25 mouse cellular contexts compared by ENCODE assay signal in the genomic region with DNA sequence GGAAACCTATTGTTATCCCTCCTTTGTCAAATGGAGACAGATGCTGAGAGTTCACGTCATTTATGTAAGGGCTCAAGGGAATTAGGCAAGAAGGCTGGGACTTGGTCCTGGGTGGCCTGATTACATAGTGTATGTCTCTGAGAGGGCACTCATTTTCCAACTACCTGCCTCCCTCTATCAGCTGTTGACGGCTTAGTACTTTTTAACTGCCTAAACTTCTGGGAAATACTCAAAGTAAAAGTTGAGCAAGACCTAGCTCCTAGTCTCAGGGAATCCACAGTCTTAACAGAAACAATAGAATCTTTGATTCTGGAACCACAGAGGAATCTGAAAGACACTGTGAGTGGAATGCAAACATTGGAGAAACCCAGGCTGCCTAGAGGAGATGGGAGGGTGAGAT. TPM values are rescaled to one million over a fixed set of nuclear protein-coding genes. Genes with fewer than 3 reads are reported as not detected.
"Had no signal": no experiment of that assay in that cellular context is flagged by ENCODE, and none has a peak within 500 bp of the region (broad histone marks: within the 10 kb centered on the region; RNA-seq: fewer than 3 reads in every experiment).

No protein-coding gene starts in this region.

- H3K36me3 ChIP-seq: heart, embryonic 12.5 days; hindbrain, embryonic 10.5 days; hindbrain, embryonic 12.5 days; intestine, embryonic 15.5 days; limb, embryonic 10.5 days; limb, embryonic 12.5 days had no signal

- H3K4me1 ChIP-seq: hindbrain, embryonic 10.5 days; hindbrain, embryonic 12.5 days; intestine, embryonic 15.5 days; limb, embryonic 10.5 days; limb, embryonic 12.5 days had no signal

- H3K4me2 ChIP-seq: heart, embryonic 12.5 days; hindbrain, embryonic 12.5 days; hindbrain, embryonic 14.5 days; intestine, embryonic 15.5 days; limb, embryonic 12.5 days had no signal

- H3K4me3 ChIP-seq: gastrocnemius, adult 2 months; heart, adult 2 months; heart, embryonic 12.5 days; hindbrain, embryonic 10.5 days; hindbrain, embryonic 12.5 days; intestine, embryonic 15.5 days; layer of hippocampus, adult 2 months; left cerebral cortex, adult 2 months; limb, embryonic 10.5 days; limb, embryonic 12.5 days had no signal

- H3K9me3 ChIP-seq: heart, embryonic 12.5 days; hindbrain, embryonic 10.5 days; hindbrain, embryonic 12.5 days; intestine, embryonic 15.5 days; limb, embryonic 10.5 days; limb, embryonic 12.5 days had no signal

- H3K27me3 ChIP-seq: heart, embryonic 12.5 days; hindbrain, embryonic 12.5 days; intestine, embryonic 15.5 days; limb, embryonic 12.5 days had no signal

- H3K9ac ChIP-seq: heart, embryonic 12.5 days; hindbrain, embryonic 12.5 days; hindbrain, embryonic 14.5 days; intestine, embryonic 15.5 days; limb, embryonic 12.5 days had no signal

- H3K27ac ChIP-seq: gastrocnemius, adult 2 months; heart, adult 2 months; hindbrain, embryonic 10.5 days; hindbrain, embryonic 12.5 days; hindbrain, embryonic 14.5 days; intestine, embryonic 15.5 days; layer of hippocampus, adult 2 months; left cerebral cortex, adult 2 months; limb, embryonic 10.5 days; limb, embryonic 12.5 days had no signal

- ATAC-seq: hindbrain, embryonic 16.5 days; inflammation-experienced regulatory T-cells, adult 6 months; intestine, embryonic 15.5 days; intestine, postnatal 0 days had no signal

- DNase-seq: gastrocnemius, adult 2 months; gastrocnemius, postnatal 10 days; gastrocnemius, postnatal 25 days; heart, adult 2 months; heart, postnatal 10 days; heart, postnatal 4 days; kidney, adult 18-20 months; kidney, adult 8-10 months; kidney, postnatal 10 days; kidney, postnatal 25 days; kidney, postnatal 4 days; liver had no signal

RNA-seq across cellular contexts. Expression of a gene that starts 6.2 kb away (rescaled TPM):
- total RNA-seq: granulocyte monocyte progenitor cell, adult 5-6 weeks had no signal
